Mouse (Mus musculus) layer of hippocampus, adult 9-10 months (tissue): ENCODE measurements around the gene Defb45.

ENCODE experiments used
- DNase-seq: peaks from one replicate; pipeline ENCODE4 v3.0.0; 2022; ENCODE audit warnings: low spot score

Defb45 gene

GRCm38 (mm10) chr2:152607746-152608145 lies 8.5 kb upstream of the Defb45 start:
- DNase-seq, result no peak

- DNase-seq, result no peak
Measured at GRCm38 (mm10) chr2:152604057-152604456, 4.9 kb upstream of the Defb45 start, which contains the start of gene Defb36. Gene Defb36, plus strand, starts transcription at chr2:152604327.

DNA sequence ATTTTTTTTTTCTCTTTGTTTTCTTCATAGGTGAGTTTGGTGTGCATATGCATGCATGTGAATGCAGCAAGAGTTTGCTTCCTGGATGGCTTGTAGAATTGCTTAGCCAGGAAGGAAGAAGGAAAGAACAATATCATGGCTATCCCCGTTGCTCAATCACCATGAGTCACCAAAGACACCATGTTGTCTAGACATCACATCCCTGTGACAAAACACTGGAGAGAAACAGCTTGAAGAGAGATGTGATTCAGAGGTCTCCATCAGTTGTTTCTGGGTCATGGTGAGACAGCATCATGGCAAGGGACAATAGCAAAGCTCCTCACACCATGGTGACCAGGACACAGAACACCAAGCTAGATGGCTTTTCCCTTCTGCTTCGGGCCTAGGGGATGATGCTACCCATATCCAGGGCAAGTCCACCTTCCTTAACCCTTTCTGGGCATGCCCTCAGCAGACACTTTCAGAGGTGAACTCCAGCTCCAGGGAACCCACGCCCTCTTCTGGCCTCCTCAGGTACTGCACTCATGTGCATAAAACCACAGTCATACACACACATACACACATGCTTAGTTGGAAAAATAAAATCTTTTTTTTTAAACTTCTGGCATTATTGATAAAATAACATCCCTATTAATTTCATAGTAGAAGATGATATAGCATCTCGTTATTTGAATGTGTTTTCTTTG lies 2.2 kb upstream of the Defb45 start:
- no peak for DNase-seq

DNA sequence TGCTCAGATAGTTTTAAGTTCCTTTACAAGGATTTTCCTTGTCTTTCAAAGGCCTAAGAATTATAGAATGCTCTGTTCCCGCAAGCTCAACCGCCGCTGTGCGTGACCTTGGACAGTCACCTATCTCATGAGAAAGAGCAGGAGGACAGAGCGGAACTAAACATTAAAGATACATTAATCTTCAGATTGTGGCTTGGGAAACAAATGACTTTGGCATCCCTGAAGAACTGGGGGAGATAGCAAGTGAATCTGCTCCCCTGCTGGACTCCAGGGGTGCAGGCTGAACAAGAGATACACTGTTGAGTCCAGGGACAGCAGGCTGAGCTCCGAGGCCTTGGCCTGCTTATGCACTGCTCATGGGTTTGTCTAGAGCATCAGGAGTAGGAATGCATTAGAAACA lies 877 bp upstream of the Defb45 start:
- DNase-seq, result no peak

- no peak for DNase-seq
Measured at GRCm38 (mm10) chr2:152589021-152589420, 10.2 kb downstream of the Defb45 start.

- no peak for DNase-seq
Measured at GRCm38 (mm10) chr2:152588450-152588849, 10.7 kb downstream of the Defb45 start.

GRCm38 (mm10) chr2:152586926-152587560 lies 12.2 kb downstream of the Defb45 start:
- DNase-seq, result no peak

GRCm38 (mm10) chr2:152580612-152581011 lies 18.6 kb downstream of the Defb45 start:
- no peak for DNase-seq

- no peak for DNase-seq
Measured at GRCm38 (mm10) chr2:152580107-152580506, 19.1 kb downstream of the Defb45 start, which contains the start of gene Defb19. Gene Defb19, minus strand, starts transcription at chr2:152580312.

DNA sequence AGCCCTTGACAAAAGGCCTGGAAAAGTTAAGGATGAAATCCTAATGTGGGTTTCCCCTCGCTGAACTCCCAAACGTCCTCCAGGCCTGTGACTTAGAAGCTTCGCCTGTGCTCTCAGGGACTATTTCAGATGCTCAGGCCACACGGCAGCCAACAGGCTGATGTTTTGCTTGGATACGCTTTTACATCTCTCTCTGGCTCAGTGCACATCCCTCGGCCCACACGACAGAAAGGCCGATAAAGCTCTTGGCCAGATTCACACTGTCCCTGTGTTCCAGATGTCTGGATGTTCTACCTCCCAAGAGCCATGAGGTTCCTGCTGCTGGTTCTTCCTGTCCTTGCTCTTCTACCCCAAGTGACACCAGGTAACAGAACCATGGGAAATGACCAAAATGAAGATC lies 25.7 kb downstream of the Defb45 start:
- no peak for DNase-seq

- DNase-seq, result no peak
Measured at GRCm38 (mm10) chr2:152572114-152572794, 26.9 kb downstream of the Defb45 start, which contains the start of gene Defb21. Gene Defb21, plus strand, starts transcription at chr2:152572744.

DNA sequence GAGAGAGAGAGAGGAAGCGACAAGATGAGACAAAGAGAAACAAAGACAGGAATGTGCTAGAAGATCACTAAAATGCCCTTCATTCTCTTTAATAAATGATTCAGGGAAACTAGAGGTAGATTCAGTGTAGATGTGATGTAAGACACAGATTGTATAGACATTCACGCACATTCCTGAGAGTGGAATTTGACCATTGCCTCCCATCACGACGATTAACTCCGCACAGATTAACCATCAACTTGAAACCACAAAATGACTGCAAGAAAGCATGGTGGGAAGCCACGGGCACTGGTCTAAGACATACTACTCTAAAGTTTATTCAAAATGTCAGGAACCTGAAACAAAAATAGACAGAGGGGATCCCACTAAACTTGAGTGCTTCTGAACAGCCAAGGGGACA lies 28.9 kb downstream of the Defb45 start:
- no peak for DNase-seq

DNA sequence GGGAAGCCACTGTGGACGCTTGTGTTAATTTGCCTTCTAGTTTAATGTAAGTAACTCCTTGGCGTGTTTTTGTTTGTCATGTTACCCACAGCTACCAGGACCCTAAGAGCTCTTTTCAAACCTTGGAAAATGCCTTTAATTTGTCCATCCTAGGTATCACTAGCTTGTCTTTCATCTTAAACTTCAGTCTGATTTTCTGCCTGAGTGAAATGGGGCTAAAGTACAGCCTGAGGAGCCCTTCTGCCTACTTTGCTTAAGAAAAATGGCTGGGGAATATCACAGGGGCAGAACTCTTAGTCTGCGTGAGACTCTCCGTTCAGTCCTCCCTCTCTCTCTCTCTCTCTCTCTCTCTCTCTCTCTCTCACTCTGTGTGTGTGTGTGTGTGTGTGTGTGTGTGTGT lies 29.3 kb downstream of the Defb45 start:
- no peak for DNase-seq

DNA sequence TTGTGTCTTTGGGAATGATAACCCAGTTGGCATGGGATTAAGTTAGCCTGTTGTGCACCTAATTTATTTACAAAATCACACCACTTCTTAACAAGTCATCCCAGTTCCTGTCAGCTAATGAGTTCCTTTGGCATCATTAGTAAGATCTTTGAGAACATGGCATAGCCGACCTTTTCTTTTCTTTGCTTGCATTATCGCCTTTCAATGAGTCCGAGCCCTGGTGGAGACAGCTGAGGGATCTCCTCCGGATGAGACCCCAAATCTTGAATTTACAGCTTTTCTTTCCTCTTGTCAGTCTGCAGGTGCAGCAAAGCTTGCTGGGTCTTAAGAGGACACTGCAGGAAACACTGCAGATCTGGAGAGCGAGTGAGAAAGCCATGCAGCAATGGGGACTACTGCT lies 30.2 kb downstream of the Defb45 start, which contains the start of gene Gm17416:
Gene Gm17416 (plus strand): TSS at position 301 of the 400 bp plus-strand sequence.
- DNase-seq, result no peak

- DNase-seq, result no peak
Measured at GRCm38 (mm10) chr2:152556655-152557054, 42.5 kb downstream of the Defb45 start.

GRCm38 (mm10) chr2:152553774-152554423 lies 45.3 kb downstream of the Defb45 start:
- DNase-seq, result peak; percentile 10

DNA sequence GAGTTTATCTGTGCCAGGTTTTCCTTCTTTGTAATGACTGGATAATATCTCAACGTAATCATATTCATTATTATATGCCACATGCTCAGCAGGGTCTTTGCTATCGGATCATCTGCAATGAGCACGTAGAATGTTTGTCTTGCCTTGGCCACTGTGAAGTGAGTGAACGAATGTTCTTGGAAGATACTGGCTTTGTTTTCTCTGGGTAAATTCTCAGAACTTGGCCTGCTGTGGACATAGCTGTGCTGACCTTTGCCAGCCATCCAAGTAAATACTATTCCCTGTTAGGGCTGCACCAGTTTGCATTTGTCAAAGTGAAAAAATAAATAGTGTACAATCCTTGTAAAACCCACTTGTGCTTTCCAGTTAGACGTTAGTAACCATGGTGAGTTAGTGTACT lies 51.1 kb downstream of the Defb45 start:
- DNase-seq, result no peak

- DNase-seq, result peak; percentile 75
Measured at GRCm38 (mm10) chr2:152544691-152545090, 54.5 kb downstream of the Defb45 start.

DNA sequence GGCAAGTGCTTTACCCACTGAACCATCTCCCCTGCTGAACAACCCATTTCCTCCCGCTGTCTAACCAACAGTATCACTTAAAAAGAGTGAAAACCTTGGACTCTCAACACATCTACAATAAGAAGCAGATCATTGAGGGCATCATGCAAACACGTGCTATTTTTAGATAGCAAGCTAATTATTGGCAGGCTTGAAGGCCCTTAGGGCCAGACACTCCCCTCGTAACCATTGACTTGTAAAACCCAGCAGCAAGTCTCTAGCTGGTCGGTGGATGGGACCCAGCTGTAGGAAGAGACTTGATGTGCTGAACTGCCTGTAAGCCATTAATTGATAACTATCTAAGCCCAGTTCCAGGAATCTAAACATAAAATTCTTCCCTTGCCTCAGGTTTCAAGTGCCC lies 55.7 kb downstream of the Defb45 start:
- DNase-seq, result no peak
